Mouse (Mus musculus) C2C12 (cell line): ENCODE data around the gene Ptpn7. TPM values are rescaled to one million over a fixed set of nuclear protein-coding genes. Genes with fewer than 3 reads are reported as not detected.

Experiments
- H3K27me3 ChIP-seq: one replicate; pipeline ENCODE4 v1.6.1; 2011; ENCODE audit not compliant: control insufficient read depth, insufficient read depth, insufficient read length
- H3K36me3 ChIP-seq: one replicate; pipeline ENCODE4 v1.6.1; 2011; ENCODE audit not compliant: control insufficient read depth, insufficient read depth
- H3K4me3 ChIP-seq: one replicate; pipeline ENCODE4 v1.5.1; 2011; ENCODE audit warnings: mild to moderate bottlenecking, control low read depth; ENCODE audit not compliant: poor library complexity, insufficient read depth, severe bottlenecking
- H3K79me2 ChIP-seq: one replicate; pipeline ENCODE4 v1.6.1; 2011; ENCODE audit not compliant: control insufficient read depth, insufficient read depth
- H3K79me3 ChIP-seq: one replicate; pipeline ENCODE4 v1.6.1; 2011; ENCODE audit warnings: low read depth, control low read depth
- H3ac ChIP-seq: one replicate; pipeline ENCODE3; 2011; ENCODE audit warnings: low read depth; ENCODE audit not compliant: control insufficient read depth, insufficient read length
- CEBPB ChIP-seq: IDR thresholded peaks from one replicate; pipeline ENCODE4 v1.6.1; 2011; ENCODE audit warnings: low read depth, mild to moderate bottlenecking, control low read depth, moderate library complexity
- CTCF ChIP-seq: IDR thresholded peaks from one replicate; pipeline ENCODE4 v1.5.1; 2011; ENCODE audit not compliant: control insufficient read depth, insufficient read depth, insufficient read length
- FOSL1 ChIP-seq: IDR thresholded peaks from one replicate; pipeline ENCODE4 v1.8.0; 2011; ENCODE audit warnings: mild to moderate bottlenecking, low read length; ENCODE audit not compliant: poor library complexity, insufficient read depth, severe bottlenecking
- MAX ChIP-seq: IDR thresholded peaks from one replicate; pipeline ENCODE4 v1.6.1; 2011; ENCODE audit warnings: mild to moderate bottlenecking, control low read depth
- MYOD1 ChIP-seq: IDR thresholded peaks from one replicate; pipeline ENCODE4 v1.6.1; 2011; ENCODE audit warnings: low read depth; ENCODE audit not compliant: control insufficient read depth, insufficient read length
- MYOG ChIP-seq: IDR thresholded peaks from one replicate; pipeline ENCODE4 v1.6.1; 2011; ENCODE audit not compliant: control insufficient read depth, insufficient read length; ENCODE audit errors: extremely low read depth
- USF1 ChIP-seq: IDR thresholded peaks from one replicate; pipeline ENCODE4 v1.6.1; 2011; ENCODE audit warnings: low read depth, mild to moderate bottlenecking, control low read depth, moderate library complexity
- polyA plus RNA-seq: library from polyadenylated mRNA; unstranded; fragments of >200 nt; fragmentation: generic; extraction: Trizol; gene quantifications from one replicate; pipeline ENCODE4 v1.2.1, GENCODE M21; 2012; ENCODE audit warnings: missing spikeins

The Ptpn7 gene
- polyA plus RNA-seq, 1 experiment = 0.80 TPM

- H3K79me2 ChIP-seq = no peaks in the 10 kb centered on the region
- no peaks in the 10 kb centered on the region for H3K36me3 ChIP-seq
- no peak overlapping the region for H3K4me3 ChIP-seq
- no peak for TF ChIP-seq MYOD1
- TF ChIP-seq FOSL1 = no peak
- no peak for TF ChIP-seq CEBPB
- TF ChIP-seq MAX = no peak
- no peak for TF ChIP-seq CTCF
- TF ChIP-seq MYOG = no peak
- TF ChIP-seq USF1 = no peak
- no peaks in the 10 kb centered on the region for H3K79me3 ChIP-seq
- H3ac ChIP-seq = no peak overlapping the region
- H3K27me3 ChIP-seq = no peaks in the 10 kb centered on the region
Measured at GRCm38 (mm10) chr1:135124573-135125363, 7.7 kb upstream of the Ptpn7 start.

DNA sequence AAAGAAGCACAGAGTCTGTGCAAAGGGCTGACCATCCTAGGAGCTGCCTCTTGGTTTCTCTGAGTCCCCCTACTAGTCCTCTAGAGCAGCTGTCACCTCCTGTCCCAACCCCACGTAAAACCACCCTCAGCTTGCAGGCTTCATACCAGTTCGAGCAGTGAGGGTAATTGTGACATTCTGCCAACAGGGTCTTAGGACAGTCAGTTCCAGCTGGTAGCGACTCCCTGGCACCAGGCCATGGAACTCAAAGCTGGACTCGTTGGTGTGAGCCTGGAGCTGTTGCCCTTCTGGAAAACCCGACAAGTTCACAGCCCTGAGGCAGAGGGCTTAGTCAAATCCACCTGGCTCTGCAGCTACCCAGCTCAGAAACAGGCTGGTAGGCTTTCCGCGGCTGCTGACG, 6.5 kb upstream of the Ptpn7 start:
- Histone ChIP-seq H3K27me3 (no peaks in the 10 kb centered on the region), H3K36me3 (no peaks in the 10 kb centered on the region), H3K4me3 (no peak overlapping the region), H3ac (no peak overlapping the region), H3K79me3 (no peaks in the 10 kb centered on the region), H3K79me2 (no peaks in the 10 kb centered on the region)
- TF ChIP-seq CTCF (no peak), CEBPB (no peak), USF1 (no peak), MYOG (no peak), MYOD1 (no peak), FOSL1 (no peak), MAX (no peak)

- H3K36me3 ChIP-seq = no peaks in the 10 kb centered on the region
- TF ChIP-seq MYOD1 (no peak), FOSL1 (no peak), CEBPB (no peak), MYOG (no peak), MAX (no peak), CTCF (no peak), USF1 (no peak)
- H3ac ChIP-seq = no peak overlapping the region
- H3K27me3 ChIP-seq = no peaks in the 10 kb centered on the region
- no peaks in the 10 kb centered on the region for H3K79me2 ChIP-seq
- no peak overlapping the region for H3K4me3 ChIP-seq
- H3K79me3 ChIP-seq = no peaks in the 10 kb centered on the region
Measured at GRCm38 (mm10) chr1:135126443-135127027, 6.0 kb upstream of the Ptpn7 start.

DNA sequence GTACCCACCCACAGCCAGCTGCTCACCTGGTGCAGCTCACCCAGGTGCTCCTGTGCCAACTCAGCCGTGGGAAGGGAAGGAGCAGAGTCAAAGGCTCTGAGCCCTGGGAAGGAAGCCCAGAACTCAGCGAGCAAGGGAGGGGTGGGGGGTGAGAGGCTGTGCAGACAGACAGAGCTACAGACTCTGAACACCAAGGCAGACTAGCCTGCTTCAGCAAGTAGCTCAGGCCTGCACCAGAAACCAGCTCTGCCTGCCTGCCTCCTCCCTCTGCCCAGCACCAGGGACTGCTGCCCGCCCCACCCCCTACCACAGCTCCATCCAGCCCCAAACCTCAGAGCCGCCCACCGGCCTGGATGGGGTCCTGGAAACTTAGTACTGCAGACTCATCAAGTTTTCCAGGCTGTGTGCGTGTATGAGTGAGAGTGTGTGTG, 4.5 kb upstream of the Ptpn7 start:
- Histone ChIP-seq H3K27me3 (no peaks in the 10 kb centered on the region), H3K36me3 (no peaks in the 10 kb centered on the region), H3K79me2 (no peaks in the 10 kb centered on the region), H3ac (no peak overlapping the region), H3K79me3 (no peaks in the 10 kb centered on the region), H3K4me3 (no peak overlapping the region)
- TF ChIP-seq MYOD1 (no peak), USF1 (no peak), CTCF (no peak), FOSL1 (no peak), CEBPB (no peak), MYOG (no peak), MAX (no peak)

DNA sequence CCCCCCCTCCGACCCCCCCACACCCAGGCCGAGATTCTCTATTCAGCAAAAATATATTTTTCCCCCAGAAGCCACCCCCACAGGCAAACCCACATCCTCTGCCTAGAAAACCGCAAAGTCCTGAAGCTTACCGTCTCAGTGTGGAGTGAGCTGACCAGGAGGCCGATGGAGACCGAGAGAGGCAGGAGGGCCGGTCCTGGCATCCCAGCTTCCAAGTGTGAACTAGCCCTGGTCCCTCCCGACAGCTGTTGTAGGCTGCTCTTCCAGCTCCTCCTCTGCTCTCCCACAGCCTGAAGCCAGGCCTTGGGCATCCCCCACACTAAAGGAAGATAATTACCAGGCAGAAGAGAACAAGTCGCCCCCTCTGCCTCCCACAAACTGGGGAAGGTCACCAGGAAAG, 3.5 kb upstream of the Ptpn7 start:
- Histone ChIP-seq H3K79me2 (no peaks in the 10 kb centered on the region), H3K36me3 (no peaks in the 10 kb centered on the region), H3K79me3 (no peaks in the 10 kb centered on the region), H3K4me3 (no peak overlapping the region), H3ac (no peak overlapping the region), H3K27me3 (no peaks in the 10 kb centered on the region)
- TF ChIP-seq USF1 = no peak
- no peak for TF ChIP-seq FOSL1
- no peak for TF ChIP-seq CEBPB
- TF ChIP-seq CTCF = no peak
- TF ChIP-seq MYOG = no peak
- TF ChIP-seq MYOD1 = no peak
- no peak for TF ChIP-seq MAX
